Mouse (Mus musculus): ENCODE measurements around the gene Ncapg2. TPM values are rescaled to one million over a fixed set of nuclear protein-coding genes. Genes with fewer than 3 reads are reported as not detected.

Gene Ncapg2
- total and polyA plus RNA-seq, 3 experiments, result 0.55 to 2.4 (median 1.9) TPM

DNA sequence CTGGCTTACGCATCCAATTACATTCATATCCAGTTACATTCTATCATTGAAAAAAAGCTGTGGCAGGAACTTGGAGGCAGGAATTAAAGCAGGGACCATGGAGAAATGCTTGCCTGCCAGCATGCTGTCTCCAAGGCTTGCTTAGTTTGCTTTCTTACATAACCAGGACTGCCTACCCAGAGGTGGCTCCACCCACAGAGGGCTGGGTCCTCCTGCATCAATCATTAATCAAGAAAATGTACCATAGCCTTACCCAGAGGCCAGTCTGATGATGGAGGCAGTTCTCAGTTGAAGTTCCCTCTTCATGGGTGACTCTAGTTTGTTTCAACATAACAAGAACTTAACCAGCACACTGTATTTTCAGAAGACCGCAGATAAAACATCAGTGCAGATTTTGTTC, 44.3 kb downstream of the Ncapg2 start:
- TF ChIP-seq CTCF (IDR thresholded peaks at IDR 0.05), result no peak
- TF ChIP-seq POLR2A (IDR thresholded peaks at IDR 0.05; ENCODE audit: insufficient read depth, low read depth, low read length), result no peak
- no peak for TF ChIP-seq EP300 (IDR thresholded peaks at IDR 0.05; ENCODE audit: insufficient read depth, low read depth, low read length)
- Histone ChIP-seq H3K4me3 (no peak overlapping the region), H3K27ac (no peak overlapping the region), H3K4me1 (ENCODE audit: control insufficient read depth, insufficient read depth, low read length) (no peaks in the 10 kb centered on the region), H3K9ac (ENCODE audit: low read depth, low read length) (no peak overlapping the region), H3K79me2 (replicated peaks; ENCODE audit: control insufficient read depth, insufficient read depth, low read length) (no peaks in the 10 kb centered on the region), H3K27me3 (ENCODE audit: control insufficient read depth, insufficient read depth, low read length) (no peaks in the 10 kb centered on the region), H3K36me3 (ENCODE audit: control insufficient read depth, insufficient read depth, low read length) (no peaks in the 10 kb centered on the region)
- 95% methylated on average over 2 of the region's 2 CpGs for whole genome bisulfite sequencing
- no peak for DNase-seq
- intact Hi-C loops (cut with DNase I), result no loop called here

DNA sequence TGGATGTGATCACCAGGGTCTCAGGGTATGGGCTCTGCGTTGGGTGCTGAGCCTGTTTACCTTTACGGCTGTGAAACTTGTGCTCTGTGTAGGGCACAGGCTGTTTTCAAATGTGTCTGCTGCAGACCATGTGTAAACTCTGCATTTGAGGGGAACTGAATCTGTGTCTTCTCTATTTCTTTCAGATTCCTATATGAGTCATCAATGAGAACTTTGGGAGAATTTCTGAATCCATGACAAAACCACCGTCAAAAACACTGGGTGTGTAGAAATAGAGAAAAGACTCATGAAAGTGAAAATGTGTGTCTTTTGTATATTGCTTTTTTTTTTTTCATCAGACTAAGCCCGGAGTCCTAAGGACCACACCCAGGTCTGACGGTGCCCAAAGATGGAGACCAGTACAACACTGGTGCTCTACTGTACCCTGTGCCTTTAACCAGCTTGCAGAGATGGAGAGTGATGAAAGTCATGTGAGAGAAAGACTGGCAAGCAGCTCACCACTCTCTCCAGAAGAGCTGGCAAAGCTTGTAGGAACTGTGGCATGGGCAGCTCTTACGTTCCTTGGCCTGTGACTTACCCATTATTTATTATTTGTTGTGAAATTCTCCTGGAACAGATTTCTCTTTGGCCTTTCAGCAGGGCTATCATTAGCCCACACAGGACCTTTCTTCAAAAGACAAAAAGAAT, 55.3 kb downstream of the Ncapg2 start:
- intact Hi-C loops (cut with DNase I), result no loop called here
- H3K9ac ChIP-seq (ENCODE audit: low read depth, low read length), result no peak overlapping the region
- TF ChIP-seq POLR2A (IDR thresholded peaks at IDR 0.05; ENCODE audit: insufficient read depth, low read depth, low read length) (no peak), EP300 (IDR thresholded peaks at IDR 0.05; ENCODE audit: insufficient read depth, low read depth, low read length) (no peak), CTCF (IDR thresholded peaks at IDR 0.05) (no peak)
- H3K27ac ChIP-seq, result no peak overlapping the region
- H3K79me2 ChIP-seq (replicated peaks; ENCODE audit: control insufficient read depth, insufficient read depth, low read length), result no peaks in the 10 kb centered on the region
- no peak overlapping the region for H3K4me3 ChIP-seq
- 92% methylated on average over 6 of the region's 6 CpGs for WGBS
- H3K4me1 ChIP-seq (ENCODE audit: control insufficient read depth, insufficient read depth, low read length), result no peaks in the 10 kb centered on the region
- H3K36me3 ChIP-seq (ENCODE audit: control insufficient read depth, insufficient read depth, low read length), result no peaks in the 10 kb centered on the region
- DNase-seq, result no peak
- no peaks in the 10 kb centered on the region for H3K27me3 ChIP-seq (ENCODE audit: control insufficient read depth, insufficient read depth, low read length)

DNA sequence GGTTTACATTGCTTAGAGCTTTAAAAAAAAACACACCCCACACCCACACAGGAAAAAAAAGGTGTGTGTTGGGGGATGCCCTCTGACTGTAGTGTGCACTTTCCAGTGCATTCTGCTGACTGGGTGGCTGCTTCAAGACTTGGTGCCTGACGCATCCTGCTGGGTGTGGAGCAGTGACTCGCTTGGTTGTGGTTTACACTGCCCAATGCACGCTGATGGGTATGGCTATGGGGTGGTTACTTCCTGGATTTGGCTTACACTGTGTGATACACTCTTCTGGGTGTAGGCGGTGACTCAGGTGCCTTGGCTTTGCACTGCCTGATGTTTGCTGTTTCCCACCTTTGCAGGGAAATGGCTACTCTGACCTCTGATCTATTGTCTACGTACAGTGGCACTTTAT, 61.8 kb downstream of the Ncapg2 start:
- Histone ChIP-seq H3K4me1 (ENCODE audit: control insufficient read depth, insufficient read depth, low read length) (no peaks in the 10 kb centered on the region), H3K79me2 (replicated peaks; ENCODE audit: control insufficient read depth, insufficient read depth, low read length) (no peaks in the 10 kb centered on the region), H3K27me3 (ENCODE audit: control insufficient read depth, insufficient read depth, low read length) (no peaks in the 10 kb centered on the region), H3K36me3 (ENCODE audit: control insufficient read depth, insufficient read depth, low read length) (no peaks in the 10 kb centered on the region), H3K4me3 (no peak overlapping the region), H3K9ac (ENCODE audit: low read depth, low read length) (no peak overlapping the region), H3K27ac (no peak overlapping the region)
- intact Hi-C loops (cut with DNase I), result no loop called here
- 88% methylated on average over 5 of the region's 5 CpGs for WGBS
- TF ChIP-seq EP300 (IDR thresholded peaks at IDR 0.05; ENCODE audit: insufficient read depth, low read depth, low read length), result no peak
- no peak for TF ChIP-seq POLR2A (IDR thresholded peaks at IDR 0.05; ENCODE audit: insufficient read depth, low read depth, low read length)
- no peak for TF ChIP-seq CTCF (IDR thresholded peaks at IDR 0.05)
- no peak for DNase-seq

DNA sequence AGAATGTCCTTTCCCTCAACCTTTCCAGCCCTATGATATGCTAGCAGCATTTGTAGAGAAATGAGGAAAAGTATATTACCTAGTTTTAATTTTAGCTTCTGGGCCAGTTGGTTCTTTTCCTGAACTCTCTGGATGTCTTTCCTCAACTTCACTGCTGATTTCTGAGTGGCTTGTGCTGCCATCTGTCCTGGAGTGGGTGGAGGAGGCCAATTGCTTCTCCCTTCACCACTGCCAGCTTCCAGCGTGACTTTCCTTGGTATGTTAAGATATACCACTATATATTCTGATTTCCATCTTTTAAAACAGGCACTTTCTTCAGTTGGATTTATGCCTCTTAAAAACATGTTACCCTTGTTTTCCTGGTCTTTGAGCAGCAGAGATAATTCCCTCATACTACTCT, 63.1 kb downstream of the Ncapg2 start:
- no peak overlapping the region for H3K27ac ChIP-seq
- no peaks in the 10 kb centered on the region for H3K79me2 ChIP-seq (replicated peaks; ENCODE audit: control insufficient read depth, insufficient read depth, low read length)
- no peaks in the 10 kb centered on the region for H3K36me3 ChIP-seq (ENCODE audit: control insufficient read depth, insufficient read depth, low read length)
- no peak overlapping the region for H3K4me3 ChIP-seq
- H3K9ac ChIP-seq (ENCODE audit: low read depth, low read length), result no peak overlapping the region
- no peak for DNase-seq
- intact Hi-C loops (cut with DNase I), result no loop called here
- no peak for TF ChIP-seq EP300 (IDR thresholded peaks at IDR 0.05; ENCODE audit: insufficient read depth, low read depth, low read length)
- TF ChIP-seq POLR2A (IDR thresholded peaks at IDR 0.05; ENCODE audit: insufficient read depth, low read depth, low read length), result no peak
- no peak for TF ChIP-seq CTCF (IDR thresholded peaks at IDR 0.05)
- H3K27me3 ChIP-seq (ENCODE audit: control insufficient read depth, insufficient read depth, low read length), result no peaks in the 10 kb centered on the region
- H3K4me1 ChIP-seq (ENCODE audit: control insufficient read depth, insufficient read depth, low read length), result no peaks in the 10 kb centered on the region
- WGBS, result 81% methylated on average over 1 of the region's 1 CpGs

DNA sequence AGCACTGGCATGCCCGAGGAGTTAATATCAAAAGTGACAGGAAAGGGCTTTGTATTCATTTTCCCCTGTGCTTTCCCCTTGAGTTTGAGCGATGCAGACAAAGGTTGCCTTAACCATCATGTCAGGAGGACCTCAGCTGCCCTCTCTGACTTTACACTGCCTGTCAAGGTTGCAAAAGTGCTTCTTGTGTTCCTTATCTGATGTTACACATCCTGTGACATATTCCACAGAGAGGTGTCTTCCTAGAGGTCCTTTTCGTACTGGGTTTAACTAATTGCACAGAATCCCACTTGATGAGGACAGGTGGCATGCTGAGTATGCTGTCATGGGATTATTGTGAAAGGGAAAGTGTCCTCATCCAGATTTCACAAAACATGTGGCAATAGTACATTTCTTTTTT, 63.9 kb downstream of the Ncapg2 start:
- Histone ChIP-seq H3K9ac (ENCODE audit: low read depth, low read length) (no peak overlapping the region), H3K4me1 (ENCODE audit: control insufficient read depth, insufficient read depth, low read length) (no peaks in the 10 kb centered on the region), H3K27me3 (ENCODE audit: control insufficient read depth, insufficient read depth, low read length) (no peaks in the 10 kb centered on the region), H3K4me3 (no peak overlapping the region), H3K79me2 (replicated peaks; ENCODE audit: control insufficient read depth, insufficient read depth, low read length) (no peaks in the 10 kb centered on the region), H3K36me3 (ENCODE audit: control insufficient read depth, insufficient read depth, low read length) (no peaks in the 10 kb centered on the region), H3K27ac (no peak overlapping the region)
- DNase-seq, result no peak
- no peak for TF ChIP-seq CTCF (IDR thresholded peaks at IDR 0.05)
- TF ChIP-seq EP300 (IDR thresholded peaks at IDR 0.05; ENCODE audit: insufficient read depth, low read depth, low read length), result no peak
- no peak for TF ChIP-seq POLR2A (IDR thresholded peaks at IDR 0.05; ENCODE audit: insufficient read depth, low read depth, low read length)
- 74% methylated on average over 3 of the region's 3 CpGs for WGBS
- intact Hi-C loops (cut with DNase I), result no loop called here

DNA sequence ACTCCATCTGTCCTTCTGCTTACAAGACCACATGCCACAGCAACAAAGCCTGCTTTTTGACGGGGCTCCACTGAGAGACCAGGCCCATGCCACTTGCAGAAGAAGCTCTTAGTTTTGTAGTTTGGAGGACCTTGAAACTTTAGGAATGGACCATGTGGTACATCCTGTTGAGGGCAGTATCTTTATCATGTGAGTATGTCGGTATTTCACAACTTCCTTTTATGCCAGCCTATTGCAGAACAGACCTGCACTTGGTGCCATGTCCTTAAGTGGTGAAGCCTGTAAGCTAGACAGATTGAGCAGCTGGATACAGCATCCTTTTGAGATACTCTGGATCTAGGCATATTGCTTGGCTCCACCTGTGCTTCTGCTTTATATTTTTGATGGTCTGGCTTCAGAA, 68.1 kb downstream of the Ncapg2 start:
- 60% methylated on average over 2 of the region's 2 CpGs for WGBS
- H3K27ac ChIP-seq, result no peak overlapping the region
- no peaks in the 10 kb centered on the region for H3K27me3 ChIP-seq (ENCODE audit: control insufficient read depth, insufficient read depth, low read length)
- H3K4me1 ChIP-seq (ENCODE audit: control insufficient read depth, insufficient read depth, low read length), result no peaks in the 10 kb centered on the region
- intact Hi-C loops (cut with DNase I), result no loop called here
- TF ChIP-seq EP300 (IDR thresholded peaks at IDR 0.05; ENCODE audit: insufficient read depth, low read depth, low read length) (no peak), CTCF (IDR thresholded peaks at IDR 0.05) (no peak), POLR2A (IDR thresholded peaks at IDR 0.05; ENCODE audit: insufficient read depth, low read depth, low read length) (no peak)
- no peak overlapping the region for H3K9ac ChIP-seq (ENCODE audit: low read depth, low read length)
- no peak overlapping the region for H3K4me3 ChIP-seq
- H3K79me2 ChIP-seq (replicated peaks; ENCODE audit: control insufficient read depth, insufficient read depth, low read length), result no peaks in the 10 kb centered on the region
- no peaks in the 10 kb centered on the region for H3K36me3 ChIP-seq (ENCODE audit: control insufficient read depth, insufficient read depth, low read length)
- no peak for DNase-seq
